Mouse (Mus musculus) hindbrain, embryonic 10.5 days (tissue): Measurements from ENCODE around the gene Zdhhc17. TPM values are rescaled to one million over a fixed set of nuclear protein-coding genes. Genes with fewer than 3 reads are reported as not detected.

Experiments used
- DNase-seq: peaks from one replicate; pipeline ENCODE4 v3.0.0-alpha.2; 2017; ENCODE audit warnings: low spot score
- H3K27ac ChIP-seq: fragments of 300-500 bp; sonication (generic); 2 replicates; pipeline ENCODE4 v1.5.1; 2016; ENCODE audit warnings: mild to moderate bottlenecking, moderate library complexity
- H3K27me3 ChIP-seq: fragments of 300-500 bp; sonication (generic); 2 replicates; pipeline ENCODE4 v1.6.1; 2016; ENCODE audit warnings: mild to moderate bottlenecking; ENCODE audit not compliant: poor library complexity, insufficient read depth, severe bottlenecking
- H3K36me3 ChIP-seq: fragments of 300-500 bp; sonication (generic); 2 replicates; pipeline ENCODE4 v1.6.1; 2016; ENCODE audit warnings: mild to moderate bottlenecking, moderate library complexity
- H3K4me1 ChIP-seq: fragments of 300-500 bp; sonication (generic); replicated peaks from 2 replicates; pipeline ENCODE4 v1.6.1; 2016; ENCODE audit warnings: mild to moderate bottlenecking
- H3K4me3 ChIP-seq: fragments of 300-500 bp; sonication (generic); 2 replicates; pipeline ENCODE4 v1.5.1; 2016; ENCODE audit warnings: mild to moderate bottlenecking, moderate library complexity
- H3K9me3 ChIP-seq: fragments of 300-500 bp; sonication (generic); 2 replicates; pipeline ENCODE4 v1.6.1; 2016; ENCODE audit warnings: mild to moderate bottlenecking, moderate library complexity
- WGBS: fragments of 180-500 bp; shearing (Covaris S2); methylation state at CpG from one replicate; pipeline ENCODE4 v1.1.7; 2016; 5-methylcytosine and 5-hydroxymethylcytosine counted together
- polyA plus RNA-seq: library from polyadenylated mRNA; unstranded; fragments of >200 nt; fragmentation: Nextera tagmentation; extraction: Ambion mirVana; gene quantifications from 2 replicates; pipeline ENCODE4 v1.2.1, GENCODE M21; 2016

Zdhhc17 gene
- polyA plus RNA-seq, 1 experiment from 2014 or later: 29.3 TPM

DNA sequence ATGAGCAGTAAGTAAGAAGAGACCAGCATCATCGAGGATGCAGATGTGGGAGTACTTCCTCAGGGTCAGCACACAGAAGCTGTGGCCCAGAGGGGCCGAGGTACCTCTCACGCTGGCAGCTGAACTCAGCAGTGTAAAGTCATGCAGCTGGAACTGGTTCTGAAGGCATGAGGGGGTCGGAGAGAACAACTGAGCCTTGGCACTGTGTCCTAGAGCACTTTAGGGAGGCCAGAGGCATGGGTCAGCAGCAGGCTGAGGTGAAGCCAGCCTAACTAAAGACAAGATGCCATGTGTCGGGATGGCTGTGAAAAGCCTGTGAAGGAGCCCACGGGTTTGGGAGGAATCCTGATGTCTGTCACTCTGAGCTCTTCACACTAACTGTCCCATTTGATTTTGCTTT lies 38.5 kb downstream of the Zdhhc17 start:
- Histone ChIP-seq H3K9me3 (no peaks in the 10 kb centered on the region), H3K27ac (no peak overlapping the region), H3K27me3 (no peaks in the 10 kb centered on the region), H3K36me3 (peaks cover 68% of the 10 kb centered on the region), H3K4me1 (no peaks in the 10 kb centered on the region), H3K4me3 (no peak overlapping the region)
- no peak for DNase-seq
- WGBS: 90% methylated on average over 6 of the region's 6 CpGs

GRCm38 (mm10) chr10:110971044-110971443 lies 38.9 kb downstream of the Zdhhc17 start:
- Histone ChIP-seq H3K27me3 (no peaks in the 10 kb centered on the region), H3K4me1 (no peaks in the 10 kb centered on the region), H3K36me3 (peaks cover 69% of the 10 kb centered on the region), H3K9me3 (no peaks in the 10 kb centered on the region), H3K4me3 (no peak overlapping the region), H3K27ac (no peak overlapping the region)
- no peak for DNase-seq
- WGBS: 93% methylated on average over 3 of the region's 3 CpGs

DNA sequence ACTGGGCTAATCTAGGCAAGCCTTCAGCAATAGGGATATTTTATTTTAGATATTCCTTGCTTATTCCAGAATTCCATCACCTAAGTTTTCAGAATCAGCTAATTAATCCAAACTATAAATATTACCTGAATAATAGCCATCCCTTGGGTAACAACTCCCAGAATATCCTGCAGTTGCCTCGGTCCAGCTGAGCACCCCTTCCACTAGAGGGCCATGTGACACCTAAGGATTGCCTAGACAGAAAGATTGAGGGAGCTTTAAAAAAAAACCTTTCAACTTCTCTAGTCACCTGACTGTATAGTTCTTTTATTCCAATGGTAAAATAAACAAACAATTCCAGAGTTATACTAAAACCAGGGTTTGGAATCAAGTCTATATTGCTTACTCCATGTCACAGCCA lies 47.8 kb downstream of the Zdhhc17 start:
- no peaks in the 10 kb centered on the region for H3K4me1 ChIP-seq
- no peaks in the 10 kb centered on the region for H3K27me3 ChIP-seq
- no peak overlapping the region for H3K27ac ChIP-seq
- 60% methylated on average over 1 of the region's 1 CpGs for WGBS
- no peak overlapping the region for H3K4me3 ChIP-seq
- peaks cover 51% of the 10 kb centered on the region for H3K36me3 ChIP-seq
- no peak for DNase-seq
- H3K9me3 ChIP-seq: no peaks in the 10 kb centered on the region

- Histone ChIP-seq H3K4me1 (no peaks in the 10 kb centered on the region), H3K36me3 (peaks cover 53% of the 10 kb centered on the region), H3K4me3 (no peak overlapping the region), H3K27me3 (no peaks in the 10 kb centered on the region), H3K27ac (no peak overlapping the region), H3K9me3 (no peaks in the 10 kb centered on the region)
- no peak for DNase-seq
- 91% methylated on average over 6 of the region's 6 CpGs for WGBS
Measured at GRCm38 (mm10) chr10:110960841-110961240, 49.1 kb downstream of the Zdhhc17 start.

DNA sequence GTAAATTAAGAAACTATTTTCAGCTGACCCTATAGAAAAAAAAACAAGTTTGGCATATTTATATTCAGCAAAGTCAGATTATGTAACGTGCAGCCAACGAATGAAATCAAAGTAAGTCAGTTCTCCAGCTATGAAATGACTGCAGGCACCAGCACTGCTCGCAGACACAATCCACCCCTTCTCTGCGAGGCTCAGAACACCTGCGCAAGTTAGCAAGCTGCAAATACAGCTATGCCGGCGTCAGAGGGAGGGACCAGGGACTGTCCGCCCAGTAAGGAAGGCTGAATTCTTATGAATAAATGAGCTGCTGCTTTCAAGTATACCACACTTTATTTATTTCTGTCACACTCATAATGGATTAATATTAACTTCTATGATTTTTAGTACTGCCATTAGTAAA lies 50.2 kb downstream of the Zdhhc17 start:
- Histone ChIP-seq H3K36me3 (peaks cover 62% of the 10 kb centered on the region), H3K4me3 (no peak overlapping the region), H3K27ac (no peak overlapping the region), H3K4me1 (no peaks in the 10 kb centered on the region), H3K9me3 (no peaks in the 10 kb centered on the region), H3K27me3 (no peaks in the 10 kb centered on the region)
- WGBS: 96% methylated on average over 8 of the region's 8 CpGs
- no peak for DNase-seq

DNA sequence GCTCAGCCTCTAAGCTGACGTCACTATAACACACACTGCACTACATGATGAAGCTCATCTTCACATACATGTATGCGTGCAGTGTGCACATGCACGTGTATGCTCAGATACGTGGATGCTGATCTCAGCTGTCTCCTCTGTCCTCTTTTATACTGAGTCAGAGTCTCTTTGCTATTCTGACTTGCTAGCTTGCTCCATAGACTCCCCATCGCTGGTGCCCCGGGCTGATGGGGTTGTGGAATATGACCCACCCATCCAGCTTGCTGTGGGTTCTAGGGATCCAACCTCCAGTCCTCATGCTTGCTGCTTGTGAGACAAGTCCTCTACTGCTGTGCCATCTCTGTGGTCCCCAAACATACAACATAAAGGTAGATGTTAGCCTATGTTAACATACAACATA lies 51.1 kb downstream of the Zdhhc17 start:
- Histone ChIP-seq H3K4me1 (no peaks in the 10 kb centered on the region), H3K36me3 (peaks cover 63% of the 10 kb centered on the region)
- 95% methylated on average over 6 of the region's 6 CpGs for WGBS

DNA sequence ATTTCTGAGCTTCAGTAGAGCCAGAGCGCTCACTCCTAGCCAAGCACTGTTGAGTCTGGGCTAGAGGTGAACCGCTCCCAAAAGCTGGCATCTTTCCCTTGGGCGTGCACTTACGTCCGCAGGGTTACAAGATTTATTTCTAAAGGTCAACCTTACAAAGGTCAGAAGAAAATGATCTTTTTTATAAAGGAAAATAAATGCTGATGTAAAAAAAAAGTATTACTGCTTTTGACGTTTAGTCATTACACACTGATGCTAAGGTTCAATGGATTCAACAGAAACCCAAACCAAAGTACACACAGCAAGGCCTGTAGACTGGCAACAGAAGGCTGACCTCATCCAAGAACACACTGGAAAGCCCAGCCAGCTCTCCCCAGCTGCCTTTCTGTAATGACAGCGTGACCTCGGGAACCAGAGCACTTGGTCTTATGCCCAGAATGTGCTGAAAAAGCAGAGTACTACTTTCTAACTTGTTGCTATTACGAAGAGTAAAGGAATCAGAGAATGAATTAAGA lies 56.9 kb downstream of the Zdhhc17 start:
- H3K27me3 ChIP-seq: no peaks in the 10 kb centered on the region
- WGBS: 93% methylated on average over 9 of the region's 9 CpGs
- DNase-seq: no peak
- H3K9me3 ChIP-seq: no peaks in the 10 kb centered on the region
- H3K36me3 ChIP-seq: peaks cover 68% of the 10 kb centered on the region
- no peaks in the 10 kb centered on the region for H3K4me1 ChIP-seq
- H3K27ac ChIP-seq: no peak overlapping the region
- no peak overlapping the region for H3K4me3 ChIP-seq

More for the DNA sequence above, 51.1 kb downstream of the Zdhhc17 start:
- H3K27ac ChIP-seq: no peak overlapping the region
- DNase-seq: no peak
- H3K9me3 ChIP-seq: no peaks in the 10 kb centered on the region
- H3K4me3 ChIP-seq: no peak overlapping the region
- no peaks in the 10 kb centered on the region for H3K27me3 ChIP-seq

GRCm38 (mm10) chr10:110952271-110952670 lies 57.7 kb downstream of the Zdhhc17 start:
- WGBS: 94% methylated on average over 8 of the region's 8 CpGs
- no peaks in the 10 kb centered on the region for H3K4me1 ChIP-seq
- no peaks in the 10 kb centered on the region for H3K27me3 ChIP-seq
- no peak overlapping the region for H3K27ac ChIP-seq
- DNase-seq: no peak
- no peak overlapping the region for H3K4me3 ChIP-seq
- H3K36me3 ChIP-seq: peaks cover 68% of the 10 kb centered on the region
- H3K9me3 ChIP-seq: no peaks in the 10 kb centered on the region

DNA sequence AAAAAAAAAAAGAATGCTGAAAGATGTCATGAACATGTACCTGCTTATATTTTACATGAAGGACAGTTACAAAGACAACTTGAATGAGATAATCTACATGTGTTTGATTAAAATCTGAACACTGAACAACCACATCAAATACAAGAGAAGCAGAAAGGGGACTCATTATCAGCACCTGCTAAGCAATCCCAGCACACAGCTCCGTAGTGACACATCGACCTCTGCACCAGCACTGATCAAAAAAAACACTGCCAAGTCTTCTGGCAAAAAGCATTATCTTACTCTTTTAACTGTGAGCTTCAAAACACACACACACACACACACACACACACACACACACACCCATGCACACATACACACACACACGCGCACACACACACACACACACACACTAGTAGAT lies 58.2 kb downstream of the Zdhhc17 start:
- Histone ChIP-seq H3K36me3 (peaks cover 67% of the 10 kb centered on the region), H3K9me3 (no peaks in the 10 kb centered on the region), H3K27ac (no peak overlapping the region), H3K4me1 (no peaks in the 10 kb centered on the region), H3K4me3 (no peak overlapping the region), H3K27me3 (no peaks in the 10 kb centered on the region)
- 91% methylated on average over 4 of the region's 4 CpGs for WGBS
- no peak for DNase-seq

- Histone ChIP-seq H3K27ac (no peak overlapping the region), H3K9me3 (no peaks in the 10 kb centered on the region), H3K4me3 (no peak overlapping the region), H3K4me1 (no peaks in the 10 kb centered on the region), H3K27me3 (no peaks in the 10 kb centered on the region), H3K36me3 (peaks cover 67% of the 10 kb centered on the region)
- 90% methylated on average over 1 of the region's 1 CpGs for WGBS
- no peak for DNase-seq
Measured at GRCm38 (mm10) chr10:110951112-110951511, 58.8 kb downstream of the Zdhhc17 start.

- Histone ChIP-seq H3K36me3 (peaks cover 85% of the 10 kb centered on the region), H3K27ac (no peak overlapping the region), H3K27me3 (no peaks in the 10 kb centered on the region), H3K4me3 (no peak overlapping the region), H3K4me1 (no peaks in the 10 kb centered on the region), H3K9me3 (no peaks in the 10 kb centered on the region)
- 91% methylated on average over 4 of the region's 4 CpGs for WGBS
- no peak for DNase-seq
Measured at GRCm38 (mm10) chr10:110947574-110947973, 62.4 kb downstream of the Zdhhc17 start.

DNA sequence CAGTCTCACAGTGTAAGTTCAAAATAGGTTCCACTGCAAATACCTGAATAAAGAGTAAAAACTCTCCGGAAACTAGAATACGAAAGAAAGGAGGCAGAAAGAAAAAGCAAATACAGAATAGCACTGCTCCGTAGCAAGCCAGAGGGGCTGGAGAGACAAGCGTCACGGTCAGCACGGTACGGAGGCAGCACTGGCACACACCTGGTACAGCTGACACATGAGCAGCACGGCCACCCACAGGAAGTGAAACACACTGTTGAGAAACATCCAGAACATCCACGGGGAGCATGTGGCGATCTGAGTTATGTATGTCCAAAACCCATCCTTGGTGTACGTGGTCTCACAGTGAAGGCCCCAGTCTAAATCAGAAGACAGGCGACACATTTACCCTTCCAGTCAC lies 64.0 kb downstream of the Zdhhc17 start:
- Histone ChIP-seq H3K4me3 (no peak overlapping the region), H3K9me3 (no peaks in the 10 kb centered on the region), H3K4me1 (no peaks in the 10 kb centered on the region), H3K27ac (no peak overlapping the region), H3K36me3 (peaks cover 88% of the 10 kb centered on the region), H3K27me3 (no peaks in the 10 kb centered on the region)
- no peak for DNase-seq
- WGBS: 91% methylated on average over 12 of the region's 12 CpGs

- no peaks in the 10 kb centered on the region for H3K4me1 ChIP-seq
- H3K27me3 ChIP-seq: no peaks in the 10 kb centered on the region
- peaks cover 88% of the 10 kb centered on the region for H3K36me3 ChIP-seq
- H3K27ac ChIP-seq: no peak overlapping the region
- no peak overlapping the region for H3K4me3 ChIP-seq
- WGBS: 93% methylated on average over 11 of the region's 11 CpGs
- no peaks in the 10 kb centered on the region for H3K9me3 ChIP-seq
- DNase-seq: no peak
Measured at GRCm38 (mm10) chr10:110944175-110944574, 65.8 kb downstream of the Zdhhc17 start.

- DNase-seq: no peak
- no peak overlapping the region for H3K4me3 ChIP-seq
- H3K4me1 ChIP-seq: no peaks in the 10 kb centered on the region
- WGBS: 92% methylated on average over 9 of the region's 9 CpGs
- H3K9me3 ChIP-seq: no peaks in the 10 kb centered on the region
- H3K27ac ChIP-seq: no peak overlapping the region
- peaks cover 97% of the 10 kb centered on the region for H3K36me3 ChIP-seq
- H3K27me3 ChIP-seq: no peaks in the 10 kb centered on the region
Measured at GRCm38 (mm10) chr10:110942806-110943205, 67.1 kb downstream of the Zdhhc17 start.
